Mouse (Mus musculus): Measurements from ENCODE around the gene Abhd15. TPM values are rescaled to one million over a fixed set of nuclear protein-coding genes. Genes with fewer than 3 reads are reported as not detected.

Gene Abhd15
- polyA plus RNA-seq, 1 experiment from 2014 or later, result 3.9 TPM

DNA sequence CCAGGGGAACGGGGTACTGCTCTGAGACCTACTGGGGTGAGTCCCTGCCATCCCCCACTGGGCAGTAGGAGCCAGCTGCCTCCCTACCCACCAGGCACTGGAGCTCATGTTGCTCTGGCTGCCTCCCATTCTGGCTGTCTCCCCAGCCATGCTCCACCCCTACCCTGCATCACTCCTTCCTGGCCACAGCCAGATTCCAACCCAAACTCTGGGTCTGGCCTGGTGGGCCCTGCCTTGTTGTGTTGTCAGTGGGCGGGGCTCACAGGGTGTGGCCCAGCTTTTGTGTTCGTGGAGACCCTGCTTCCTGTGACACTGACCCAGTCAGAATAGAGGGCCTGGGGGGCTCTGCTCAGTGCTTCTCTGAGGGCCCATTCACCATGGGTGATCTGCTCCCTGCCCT lies 11.4 kb upstream of the Abhd15 start:
- no peak overlapping the region for H3K4me3 ChIP-seq (replicated peaks)
- 61% methylated on average over 3 of the region's 3 CpGs for WGBS
- no peak overlapping the region for H3K4me2 ChIP-seq (replicated peaks)
- no peak overlapping the region for H3K9ac ChIP-seq
- ATAC-seq (ENCODE audit: insufficient number of reproducible peaks, low FRiP score, low TSS enrichment, low read depth), result peak; percentile 52
- peaks cover 80% of the 10 kb centered on the region for H3K36me3 ChIP-seq
- H3K4me1 ChIP-seq, result peaks cover 54% of the 10 kb centered on the region
- no peak overlapping the region; the same call in 1 of the 2 replicates for H3K27ac ChIP-seq (replicated peaks)
- H3K27me3 ChIP-seq, result no peaks in the 10 kb centered on the region
- no peaks in the 10 kb centered on the region for H3K9me3 ChIP-seq (replicated peaks)

- 0 out of 2 replicates have a peak overlapping the region, but pooled peaks have one; percentile 35 for H3K27ac ChIP-seq (replicated peaks)
- ATAC-seq (ENCODE audit: insufficient number of reproducible peaks, low FRiP score, low TSS enrichment, low read depth), result no peak
- WGBS, result 94% methylated on average over 19 of the region's 19 CpGs
- no peaks in the 10 kb centered on the region for H3K27me3 ChIP-seq
- H3K36me3 ChIP-seq, result peaks cover 75% of the 10 kb centered on the region
- no peak overlapping the region for H3K9ac ChIP-seq
- H3K4me1 ChIP-seq, result peaks cover 52% of the 10 kb centered on the region
- no peaks in the 10 kb centered on the region for H3K9me3 ChIP-seq (replicated peaks)
- H3K4me3 ChIP-seq (replicated peaks), result no peak overlapping the region
- no peak overlapping the region for H3K4me2 ChIP-seq (replicated peaks)
Measured at GRCm38 (mm10) chr11:77504377-77504776, 10.5 kb upstream of the Abhd15 start.

DNA sequence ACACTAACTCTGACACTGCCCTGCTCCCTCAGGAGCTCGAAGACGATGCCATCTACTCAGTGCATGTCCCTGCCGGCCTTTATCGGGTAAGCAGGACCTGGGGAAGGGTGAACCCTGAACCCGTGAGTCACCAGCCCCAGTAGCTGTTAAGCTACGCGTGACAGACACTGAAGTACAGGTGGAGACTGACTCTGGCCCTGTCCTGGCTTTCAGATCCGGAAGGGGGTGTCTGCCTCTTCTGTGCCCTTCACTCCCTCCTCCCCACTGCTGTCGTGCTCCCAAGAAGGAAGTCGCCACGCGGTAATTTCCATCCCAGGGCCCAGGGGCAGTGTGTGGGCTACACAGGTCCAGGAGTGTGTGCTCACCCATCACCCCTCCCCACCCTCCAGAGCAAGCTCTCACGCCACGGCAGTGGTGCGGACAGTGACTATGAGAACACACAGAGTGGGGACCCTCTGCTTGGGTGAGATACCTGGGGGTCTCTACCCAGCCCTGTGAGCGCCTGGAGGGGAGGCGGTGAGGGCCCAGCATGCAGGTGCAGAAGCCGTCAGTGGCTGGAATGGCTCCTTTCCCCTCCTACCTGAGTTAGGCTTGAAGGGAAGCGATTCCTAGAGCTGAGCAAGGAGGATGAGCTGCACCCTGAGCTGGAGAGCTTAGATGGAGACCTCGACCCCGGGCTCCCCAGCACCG lies 9.5 kb upstream of the Abhd15 start:
- Histone ChIP-seq H3K9ac (no peak overlapping the region), H3K4me3 (replicated peaks) (no peak overlapping the region), H3K27ac (replicated peaks) (0 out of 2 replicates have a peak overlapping the region, but pooled peaks have one; percentile 22), H3K9me3 (replicated peaks) (no peaks in the 10 kb centered on the region), H3K4me2 (replicated peaks) (no peak overlapping the region), H3K4me1 (peaks cover 41% of the 10 kb centered on the region), H3K27me3 (no peaks in the 10 kb centered on the region), H3K36me3 (peaks cover 70% of the 10 kb centered on the region)
- 86% methylated on average over 22 of the region's 22 CpGs for WGBS
- ATAC-seq (ENCODE audit: insufficient number of reproducible peaks, low FRiP score, low TSS enrichment, low read depth), result no peak

- Histone ChIP-seq H3K4me2 (replicated peaks) (no peak overlapping the region), H3K9ac (no peak overlapping the region), H3K9me3 (replicated peaks) (no peaks in the 10 kb centered on the region), H3K4me1 (peaks cover 38% of the 10 kb centered on the region), H3K36me3 (peaks cover 63% of the 10 kb centered on the region), H3K4me3 (replicated peaks) (no peak overlapping the region), H3K27ac (replicated peaks) (no peak overlapping the region), H3K27me3 (no peaks in the 10 kb centered on the region)
- WGBS, result 82% methylated on average over 14 of the region's 14 CpGs
- ATAC-seq (ENCODE audit: insufficient number of reproducible peaks, low FRiP score, low TSS enrichment, low read depth), result no peak
Measured at GRCm38 (mm10) chr11:77506273-77506672, 8.6 kb upstream of the Abhd15 start.

- Histone ChIP-seq H3K27ac (replicated peaks) (peak overlapping the region; percentile 60; the same call in 1 of the 2 replicates), H3K9ac (no peak overlapping the region), H3K27me3 (no peaks in the 10 kb centered on the region), H3K4me3 (replicated peaks) (no peak overlapping the region), H3K4me2 (replicated peaks) (no peak overlapping the region), H3K4me1 (peaks cover 44% of the 10 kb centered on the region), H3K36me3 (peaks cover 62% of the 10 kb centered on the region), H3K9me3 (replicated peaks) (no peaks in the 10 kb centered on the region)
- ATAC-seq (ENCODE audit: insufficient number of reproducible peaks, low FRiP score, low TSS enrichment, low read depth), result no peak
- 56% methylated on average over 6 of the region's 6 CpGs for WGBS
Measured at GRCm38 (mm10) chr11:77506941-77507340, 8.0 kb upstream of the Abhd15 start.

DNA sequence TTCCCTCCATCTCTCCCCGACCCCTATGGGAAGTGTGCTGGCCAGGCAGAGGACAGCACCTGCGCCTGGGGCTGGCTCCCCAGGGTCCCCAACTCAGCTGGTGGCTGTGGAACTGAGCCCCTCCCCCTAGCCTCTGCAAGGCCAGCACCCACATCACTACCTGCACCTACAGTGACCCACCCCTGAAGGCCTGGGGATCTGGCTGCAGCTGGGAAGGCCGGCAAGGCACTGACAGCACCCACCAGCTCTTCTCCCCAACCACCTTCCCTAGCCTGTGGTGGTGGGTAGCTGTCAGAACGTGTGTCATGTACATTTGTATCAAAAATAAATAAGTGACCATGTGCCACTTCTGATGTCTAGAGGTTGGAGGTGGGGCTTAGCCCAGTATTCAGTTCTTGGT lies 7.5 kb upstream of the Abhd15 start:
- no peak overlapping the region for H3K4me3 ChIP-seq (replicated peaks)
- no peak for ATAC-seq (ENCODE audit: insufficient number of reproducible peaks, low FRiP score, low TSS enrichment, low read depth)
- WGBS, result 74% methylated on average over 4 of the region's 4 CpGs
- peak overlapping the region; percentile 60 for H3K27ac ChIP-seq (replicated peaks)
- no peak overlapping the region for H3K9ac ChIP-seq
- peaks cover 48% of the 10 kb centered on the region for H3K4me1 ChIP-seq
- peaks cover 58% of the 10 kb centered on the region for H3K36me3 ChIP-seq
- no peak overlapping the region for H3K4me2 ChIP-seq (replicated peaks)
- H3K9me3 ChIP-seq (replicated peaks), result no peaks in the 10 kb centered on the region
- H3K27me3 ChIP-seq, result no peaks in the 10 kb centered on the region

DNA sequence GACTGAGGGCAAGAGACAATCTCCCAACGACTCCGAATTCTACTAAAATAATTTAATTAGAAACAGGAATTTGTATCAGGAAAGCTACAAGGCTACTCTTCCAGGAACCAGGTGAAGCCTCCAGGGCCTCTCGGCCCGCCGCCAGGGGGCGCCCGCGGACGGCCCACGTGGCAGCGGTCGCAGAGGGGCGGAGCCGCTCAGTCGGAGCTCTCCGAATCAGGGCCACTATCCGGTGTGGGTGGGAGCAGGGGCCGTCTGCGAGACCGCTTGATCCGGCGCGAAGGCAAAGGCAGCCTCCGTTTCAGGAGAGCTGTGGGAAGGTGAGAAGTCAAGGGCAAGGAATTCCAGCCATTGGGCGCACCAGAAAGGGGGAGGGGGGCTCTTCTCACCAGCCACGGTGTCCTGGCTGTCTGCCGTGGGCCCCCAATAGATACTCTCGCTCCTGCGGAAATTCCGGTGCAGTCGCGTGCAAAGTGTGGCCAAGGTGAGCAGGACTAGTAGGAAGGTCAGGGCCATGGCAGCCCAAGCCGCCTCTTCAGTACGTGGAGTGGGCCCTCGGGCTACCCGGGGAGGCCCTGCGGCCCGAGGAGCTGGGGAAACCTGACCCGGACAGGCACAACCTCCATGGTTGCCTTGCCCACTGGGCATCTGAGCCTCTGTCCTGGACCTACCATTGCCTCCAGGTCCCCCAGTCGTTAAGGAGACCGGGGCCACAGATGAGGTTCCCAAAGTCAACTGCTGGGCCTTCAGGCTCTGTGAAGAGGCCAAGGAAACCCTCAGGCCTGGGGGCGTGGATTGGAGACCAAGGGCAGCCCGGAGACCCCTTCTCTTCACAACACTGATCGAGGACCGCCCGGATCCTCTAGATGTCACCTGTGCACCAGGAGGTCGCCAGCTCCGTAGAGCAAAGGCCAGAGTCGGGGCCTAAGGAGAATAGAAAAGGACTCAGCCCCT lies 6.6 kb upstream of the Abhd15 start:
- Histone ChIP-seq H3K27ac (replicated peaks) (peak overlapping the region; percentile 60), H3K9me3 (replicated peaks) (no peaks in the 10 kb centered on the region), H3K4me2 (replicated peaks) (peak overlapping the region; percentile 73), H3K27me3 (no peaks in the 10 kb centered on the region), H3K4me3 (replicated peaks) (peak overlapping the region; percentile 39), H3K36me3 (peaks cover 49% of the 10 kb centered on the region), H3K9ac (peak overlapping the region; percentile 26; the same call in 1 of the 2 replicates), H3K4me1 (peaks cover 42% of the 10 kb centered on the region)
- ATAC-seq (ENCODE audit: insufficient number of reproducible peaks, low FRiP score, low TSS enrichment, low read depth), result peak; percentile 44
- WGBS, result 17% methylated on average over 49 of the region's 49 CpGs

DNA sequence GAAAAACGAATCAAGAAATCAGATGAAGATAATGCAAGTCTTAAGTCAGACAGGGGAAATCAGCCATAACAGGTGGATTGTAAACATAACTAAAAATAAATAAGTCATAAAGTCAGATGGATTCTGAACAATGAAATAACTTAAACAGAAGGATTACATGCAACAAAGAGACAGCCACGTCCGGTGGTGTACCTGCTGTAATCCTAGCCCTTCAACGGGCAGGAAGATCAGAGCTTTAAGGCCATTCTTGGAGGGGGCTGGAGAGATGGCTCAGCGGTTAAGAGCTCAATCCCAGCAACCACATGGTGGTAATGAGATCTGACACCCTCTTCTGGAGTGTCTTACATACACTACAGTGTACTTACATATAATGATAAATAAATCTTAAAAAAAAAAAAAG lies 3.6 kb upstream of the Abhd15 start:
- 76% methylated on average over 5 of the region's 5 CpGs for whole genome bisulfite sequencing
- Histone ChIP-seq H3K9ac (no peak overlapping the region), H3K4me2 (replicated peaks) (peak overlapping the region; percentile 11), H3K9me3 (replicated peaks) (no peaks in the 10 kb centered on the region), H3K4me3 (replicated peaks) (no peak overlapping the region), H3K27ac (replicated peaks) (no peak overlapping the region), H3K4me1 (peaks cover 64% of the 10 kb centered on the region), H3K36me3 (peaks cover 19% of the 10 kb centered on the region), H3K27me3 (peaks cover 17% of the 10 kb centered on the region)
- no peak for ATAC-seq (ENCODE audit: insufficient number of reproducible peaks, low FRiP score, low TSS enrichment, low read depth)

DNA sequence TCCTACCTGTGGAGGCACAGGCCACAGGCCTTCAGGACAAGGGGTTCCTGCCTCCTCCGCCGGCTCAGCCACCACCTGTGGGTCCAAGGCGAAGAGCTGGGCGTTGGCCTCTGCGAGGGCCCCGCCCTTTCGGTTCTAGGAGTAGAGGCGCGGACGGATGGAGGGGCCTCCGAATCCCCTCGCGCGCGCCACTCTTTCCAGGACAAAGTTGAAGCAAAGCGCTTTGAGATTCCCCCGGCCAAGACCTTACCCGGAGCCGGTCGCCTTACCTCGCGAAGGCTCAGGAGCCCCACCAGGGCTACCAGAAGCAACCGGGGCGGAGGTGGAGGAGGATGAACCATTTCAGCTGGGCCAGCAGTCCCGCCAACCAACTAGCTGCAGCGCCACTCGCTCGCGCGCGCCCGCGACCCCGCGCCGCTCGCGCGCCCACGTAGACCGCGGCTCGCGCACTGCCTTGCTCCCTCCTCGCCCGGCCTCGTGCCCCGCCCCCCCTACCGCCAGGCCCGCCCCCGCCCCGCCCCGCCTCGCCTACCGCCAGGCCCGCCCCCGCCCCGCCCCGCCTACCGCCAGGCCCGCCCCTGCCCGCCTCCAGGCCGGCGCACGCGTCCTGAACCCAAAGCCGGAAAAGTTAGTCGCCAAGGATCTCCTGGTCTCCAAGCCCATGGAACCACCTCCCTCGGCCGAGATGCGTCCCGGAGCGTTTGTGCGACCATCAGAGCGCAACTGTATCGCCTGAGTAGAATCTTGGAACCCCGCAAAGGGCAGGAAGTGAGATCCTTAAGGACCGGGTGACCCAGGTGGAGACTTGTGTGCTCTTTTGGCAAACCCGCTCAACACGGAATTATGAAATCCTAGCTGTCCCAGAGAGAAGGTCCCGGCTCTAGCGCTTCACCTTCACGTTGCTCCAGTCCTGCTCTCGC lies 1.8 kb upstream of the Abhd15 start:
- under 1% methylated on average over 73 of the region's 84 CpGs for WGBS
- 0 out of 2 replicates have a peak, but pooled peaks cover 6% of the 10 kb centered on the region for H3K36me3 ChIP-seq
- H3K9me3 ChIP-seq (replicated peaks), result no peaks in the 10 kb centered on the region
- H3K27ac ChIP-seq (replicated peaks), result peak overlapping the region; percentile 85
- peak; percentile 79 for ATAC-seq (ENCODE audit: insufficient number of reproducible peaks, low FRiP score, low TSS enrichment, low read depth)
- peaks cover 52% of the 10 kb centered on the region for H3K4me1 ChIP-seq
- peak overlapping the region; percentile 76 for H3K9ac ChIP-seq
- H3K27me3 ChIP-seq, result peaks cover 31% of the 10 kb centered on the region
- peak overlapping the region; percentile 76 for H3K4me3 ChIP-seq (replicated peaks)
- peak overlapping the region; percentile 90 for H3K4me2 ChIP-seq (replicated peaks)

GRCm38 (mm10) chr11:77513811-77514170 lies 1.1 kb upstream of the Abhd15 start:
- Histone ChIP-seq H3K27ac (replicated peaks) (peak overlapping the region; percentile 58), H3K4me3 (replicated peaks) (peak overlapping the region; percentile 76), H3K4me1 (peaks cover 45% of the 10 kb centered on the region), H3K27me3 (peaks cover 34% of the 10 kb centered on the region), H3K9ac (peak overlapping the region; percentile 39; the same call in 1 of the 2 replicates), H3K9me3 (replicated peaks) (no peaks in the 10 kb centered on the region), H3K4me2 (replicated peaks) (peak overlapping the region; percentile 90), H3K36me3 (0 out of 2 replicates have a peak, but pooled peaks cover 6% of the 10 kb centered on the region)
- ATAC-seq (ENCODE audit: insufficient number of reproducible peaks, low FRiP score, low TSS enrichment, low read depth), result no peak
- 8% methylated on average over 10 of the region's 10 CpGs for WGBS
